Mouse (Mus musculus) cerebellum, adult (tissue): ENCODE measurements around the gene Med22.
"Not testable (repeated sequence)": the region's sequence is repeated elsewhere in the genome, so short reads cannot be mapped to it uniquely, and the experiment has no call there.

ENCODE experiments used
- ATAC-seq: cut with Nextera tagmentation; 2 replicates; pipeline ENCODE4 v1.9.2; 2017; ENCODE audit warnings: mild to moderate bottlenecking, moderate library complexity, mixed read lengths; ENCODE audit not compliant: insufficient number of reproducible peaks, low FRiP score, low TSS enrichment

The Med22 gene

GRCm38 (mm10) chr2:26885541-26885940, 24.9 kb downstream of the Med22 start:
- ATAC-seq = not testable (repeated sequence)

- no peak for ATAC-seq
Measured at GRCm38 (mm10) chr2:26878571-26878970, 31.9 kb downstream of the Med22 start.

- no peak for ATAC-seq
Measured at GRCm38 (mm10) chr2:26870666-26871065, 39.8 kb downstream of the Med22 start.

- ATAC-seq = no peak
Measured at GRCm38 (mm10) chr2:26864879-26865278, 45.6 kb downstream of the Med22 start, which contains the start of gene Abo. Gene Abo (minus strand): TSS chr2:26864979.

GRCm38 (mm10) chr2:26862856-26863255, 47.6 kb downstream of the Med22 start:
- no peak for ATAC-seq
